ENCODE assay signal across 26 mouse cellular contexts in the genomic region with DNA sequence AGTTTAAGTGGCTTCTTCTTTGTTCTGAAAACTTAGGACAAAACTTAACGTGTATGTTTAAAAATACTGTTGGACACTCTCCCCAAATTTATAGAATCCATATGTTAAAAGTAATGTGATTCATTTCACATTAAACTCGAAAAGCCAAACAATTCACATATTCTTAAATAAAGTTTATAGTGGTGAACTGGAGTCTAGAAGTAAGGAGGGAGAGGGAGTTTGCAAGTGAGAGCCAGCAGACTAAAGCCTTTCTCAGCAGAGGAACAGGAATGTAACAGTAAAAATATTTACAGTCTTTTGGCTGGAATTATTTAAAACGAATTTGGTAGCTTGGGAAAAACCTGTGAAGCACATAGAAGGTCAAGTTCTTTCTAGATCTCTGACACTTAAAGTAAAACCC. TPM values are rescaled to one million over a fixed set of nuclear protein-coding genes. Genes with fewer than 3 reads are reported as not detected.
A peak's percentile ranks its signal among the peaks of the same experiment; 100 is the strongest.
DNase-seq lines count a peak whose midpoint lies in the region; ATAC-seq and TF ChIP-seq lines count a peak whose summit lies in the region.
"Had no signal": no experiment of that assay in that cellular context is flagged by ENCODE, and none has a peak within 500 bp of the region (broad histone marks: within the 10 kb centered on the region; RNA-seq: fewer than 3 reads in every experiment).

No protein-coding gene starts in this region.

- no peaks in the 10 kb centered on the region for H3K9me3 ChIP-seq in heart, embryonic 15.5 days (replicated peaks)
- no peaks in the 10 kb centered on the region for H3K9me3 ChIP-seq in lung, embryonic 14.5 days (ENCODE audit: low read depth, low read length)
- H3K9me3 ChIP-seq in lung, postnatal 0 days (ENCODE audit: low read length) = no peaks in the 10 kb centered on the region
- H3K9me3 ChIP-seq in stomach, embryonic 15.5 days = no peaks in the 10 kb centered on the region
- no peaks in the 10 kb centered on the region for H3K9me3 ChIP-seq in hindbrain, embryonic 14.5 days (ENCODE audit: control insufficient read depth, low read length)
- H3K9me3 ChIP-seq: forebrain, embryonic 15.5 days; hindbrain, embryonic 12.5 days; intestine, embryonic 15.5 days had no signal

- H3K27me3 ChIP-seq in heart, embryonic 15.5 days = no peaks in the 10 kb centered on the region
- H3K27me3 ChIP-seq in lung, embryonic 14.5 days (ENCODE audit: insufficient read depth, low read length) = no peaks in the 10 kb centered on the region
- no peaks in the 10 kb centered on the region for H3K27me3 ChIP-seq in lung, postnatal 0 days (replicated peaks; ENCODE audit: insufficient read depth, low read length)
- no peaks in the 10 kb centered on the region for H3K27me3 ChIP-seq in stomach, embryonic 15.5 days (replicated peaks)
- no peaks in the 10 kb centered on the region for H3K27me3 ChIP-seq in hindbrain, embryonic 14.5 days (ENCODE audit: control insufficient read depth, insufficient read depth, low read length)
- H3K27me3 ChIP-seq: forebrain, embryonic 15.5 days; hindbrain, embryonic 12.5 days; intestine, embryonic 15.5 days had no signal

- TF ChIP-seq CTCF in lung, embryonic 14.5 days (IDR thresholded peaks at IDR 0.05; ENCODE audit: low read depth) = no peak
- TF ChIP-seq CTCF in lung, postnatal 0 days (IDR thresholded peaks at IDR 0.05) = no peak
- TF ChIP-seq CTCF in embryonic fibroblast, embryonic 13.5 days (IDR thresholded peaks at IDR 0.05; ENCODE audit: borderline replicate concordance, insufficient read depth, low read length) = no peak

- H3K27ac ChIP-seq in heart, embryonic 15.5 days = peak overlapping the region; percentile 22; the same call in 1 of the 2 replicates
- H3K27ac ChIP-seq in lung, embryonic 14.5 days (ENCODE audit: low read depth) = peak overlapping the region; percentile 43; the same call in 1 of the 2 replicates
- no peak overlapping the region for H3K27ac ChIP-seq in lung, postnatal 0 days (ENCODE audit: low read length)
- H3K27ac ChIP-seq in embryonic fibroblast, embryonic 13.5 days (ENCODE audit: insufficient read depth, low read length) = 0 out of 2 replicates have a peak overlapping the region, but pooled peaks have one; percentile 35
- H3K27ac ChIP-seq in stomach, embryonic 15.5 days = peak overlapping the region; percentile 71; the same call in 1 of the 2 replicates
- no peak overlapping the region for H3K27ac ChIP-seq in hindbrain, embryonic 14.5 days
- H3K27ac ChIP-seq: forebrain, embryonic 15.5 days; heart, adult 2 months; hindbrain, embryonic 12.5 days; hindbrain, postnatal 0 days had no signal

- intact Hi-C loops in heart, postnatal 14 days (cut with DNase I) = no loop called here

- no peak for TF ChIP-seq EP300 in lung, postnatal 0 days (IDR thresholded peaks at IDR 0.05)

- H3K4me3 ChIP-seq in heart, embryonic 15.5 days = no peak overlapping the region
- no peak overlapping the region for H3K4me3 ChIP-seq in lung, embryonic 14.5 days (ENCODE audit: low read depth, low read length)
- no peak overlapping the region for H3K4me3 ChIP-seq in lung, postnatal 0 days (ENCODE audit: low read depth, low read length)
- no peak overlapping the region for H3K4me3 ChIP-seq in embryonic fibroblast, embryonic 13.5 days (ENCODE audit: insufficient read depth, low read length)
- H3K4me3 ChIP-seq in stomach, embryonic 15.5 days (replicated peaks) = no peak overlapping the region
- no peak overlapping the region for H3K4me3 ChIP-seq in hindbrain, embryonic 14.5 days (replicated peaks; ENCODE audit: low read length)
- H3K4me3 ChIP-seq: forebrain, embryonic 15.5 days; heart, adult 2 months; hindbrain, embryonic 12.5 days; intestine, embryonic 15.5 days had no signal

- H3K36me3 ChIP-seq in heart, embryonic 15.5 days = no peaks in the 10 kb centered on the region
- no peaks in the 10 kb centered on the region for H3K36me3 ChIP-seq in lung, embryonic 14.5 days (ENCODE audit: insufficient read depth)
- H3K36me3 ChIP-seq in lung, postnatal 0 days (ENCODE audit: insufficient read depth, low read length) = no peaks in the 10 kb centered on the region
- no peaks in the 10 kb centered on the region for H3K36me3 ChIP-seq in stomach, embryonic 15.5 days
- no peaks in the 10 kb centered on the region for H3K36me3 ChIP-seq in hindbrain, embryonic 14.5 days (replicated peaks; ENCODE audit: control insufficient read depth, insufficient read depth)
- H3K36me3 ChIP-seq: forebrain, embryonic 15.5 days; hindbrain, embryonic 12.5 days; intestine, embryonic 15.5 days had no signal

- no peak for TF ChIP-seq POLR2A in embryonic fibroblast, embryonic 13.5 days (IDR thresholded peaks at IDR 0.05; ENCODE audit: low read depth, low read length)

- H3K4me2 ChIP-seq in heart, embryonic 15.5 days = no peak overlapping the region
- no peak overlapping the region for H3K4me2 ChIP-seq in lung, embryonic 14.5 days
- H3K4me2 ChIP-seq in lung, postnatal 0 days (replicated peaks; ENCODE audit: low read depth, low read length) = no peak overlapping the region
- H3K4me2 ChIP-seq in stomach, embryonic 15.5 days = no peak overlapping the region
- H3K4me2 ChIP-seq in hindbrain, embryonic 14.5 days (replicated peaks) = no peak overlapping the region
- H3K4me2 ChIP-seq: forebrain, embryonic 15.5 days; heart, embryonic 11.5 days; hindbrain, embryonic 12.5 days; intestine, embryonic 15.5 days had no signal

- no peak for ATAC-seq in heart, embryonic 15.5 days (replicated peaks; ENCODE audit: insufficient number of reproducible peaks, insufficient read depth, low FRiP score, low read depth)
- ATAC-seq in lung, embryonic 14.5 days (ENCODE audit: insufficient read depth) = no peak
- ATAC-seq in lung, postnatal 0 days = no peak
- ATAC-seq in stomach, embryonic 15.5 days (ENCODE audit: insufficient read depth, low FRiP score, low read depth) = no peak
- ATAC-seq in hindbrain, embryonic 14.5 days (ENCODE audit: low FRiP score) = no peak
- ATAC-seq: activated CD4-positive, CD25-positive, alpha-beta regulatory T cell, adult 4 months; forebrain, embryonic 15.5 days; hindbrain, postnatal 0 days; intestine, embryonic 15.5 days; Patski had no signal

- H3K4me1 ChIP-seq in heart, embryonic 15.5 days (replicated peaks) = no peaks in the 10 kb centered on the region
- H3K4me1 ChIP-seq in lung, embryonic 14.5 days (ENCODE audit: insufficient read depth) = no peaks in the 10 kb centered on the region
- H3K4me1 ChIP-seq in lung, postnatal 0 days (ENCODE audit: insufficient read depth, low read depth, low read length) = no peaks in the 10 kb centered on the region
- H3K4me1 ChIP-seq in embryonic fibroblast, embryonic 13.5 days (ENCODE audit: control insufficient read depth, insufficient read depth, low read length) = no peaks in the 10 kb centered on the region; the same call in 1 of the 2 replicates
- peaks cover 3% of the 10 kb centered on the region; the same call in 1 of the 2 replicates for H3K4me1 ChIP-seq in stomach, embryonic 15.5 days
- H3K4me1 ChIP-seq in hindbrain, embryonic 14.5 days (replicated peaks; ENCODE audit: control insufficient read depth, insufficient read depth, low read length) = no peaks in the 10 kb centered on the region
- H3K4me1 ChIP-seq: forebrain, embryonic 15.5 days; hindbrain, embryonic 12.5 days; intestine, embryonic 15.5 days had no signal

- H3K9ac ChIP-seq in heart, embryonic 15.5 days = no peak overlapping the region
- H3K9ac ChIP-seq in lung, embryonic 14.5 days = no peak overlapping the region
- H3K9ac ChIP-seq in lung, postnatal 0 days (replicated peaks; ENCODE audit: low read depth) = no peak overlapping the region
- H3K9ac ChIP-seq in stomach, embryonic 15.5 days = no peak overlapping the region
- H3K9ac ChIP-seq in hindbrain, embryonic 14.5 days = no peak overlapping the region
- H3K9ac ChIP-seq: forebrain, embryonic 15.5 days; hindbrain, embryonic 12.5 days; intestine, embryonic 15.5 days had no signal

- WGBS in heart, embryonic 15.5 days = 38% methylated on average over 3 of the region's 3 CpGs
- 17% methylated on average over 3 of the region's 3 CpGs for WGBS in lung, embryonic 14.5 days
- 17% methylated on average over 3 of the region's 3 CpGs for WGBS in lung, postnatal 0 days
- 22% methylated on average over 3 of the region's 3 CpGs for WGBS in stomach, embryonic 15.5 days
- 70% methylated on average over 3 of the region's 3 CpGs for WGBS in hindbrain, embryonic 14.5 days

- no peak for DNase-seq in heart, postnatal 14 days
- no peak for DNase-seq in lung, embryonic 14.5 days
- no peak for DNase-seq in lung, postnatal 0 days (ENCODE audit: low spot score)
- DNase-seq in hindbrain, embryonic 14.5 days (ENCODE audit: low spot score) = no peak
- DNase-seq in frontal cortex, postnatal 36 days (ENCODE audit: low spot score in 2 of 2) = no peak
- DNase-seq: adrenal gland, adult 8-10 months; adrenal gland, postnatal 36 days; cerebellum, adult 2 months; cerebellum, postnatal 10 days; gastrocnemius, postnatal 14 days; heart, adult 2 months; heart, postnatal 4 days had no signal

RNA-seq across cellular contexts. Expression of a gene that starts 15.6 kb away (rescaled TPM):
- polyA plus RNA-seq in heart, embryonic 15.5 days (2015; fragmentation: Nextera tagmentation; extraction: Ambion mirVana) = 0.09 and 0.15 TPM in 2 replicates
- not detected for total RNA-seq in heart, postnatal 14 days (2021)
- polyA plus RNA-seq in lung, embryonic 14.5 days (2014; fragmentation: Nextera tagmentation; extraction: Ambion mirVana) = 0.11 TPM in 1 of 2 replicates, not detected in the other
- polyA plus RNA-seq in lung, postnatal 0 days (2015; fragmentation: Nextera tagmentation; extraction: Ambion mirVana) = not detected in 2 replicates
- 0.30 TPM in 1 of 2 replicates, not detected in the other for polyA plus RNA-seq in embryonic fibroblast, embryonic 13.5 days (2011; ENCODE audit: insufficient read length, low read depth, missing spikeins)
- polyA plus RNA-seq in stomach, embryonic 15.5 days (2015; fragmentation: Nextera tagmentation; extraction: Ambion mirVana) = 1.2 and 1.3 TPM in 2 replicates
- 0.12 TPM in 1 of 2 replicates, not detected in the other for polyA plus RNA-seq in hindbrain, embryonic 14.5 days (2014; fragmentation: Nextera tagmentation; extraction: Ambion mirVana)
- total RNA-seq: adrenal gland, adult 8-10 months; adrenal gland, postnatal 36 days; heart, adult 2 months; heart, postnatal 4 days; MEL had no signal
- polyA plus RNA-seq: activated CD4-positive, CD25-positive, alpha-beta regulatory T cell, adult 4 months; C2C12; cerebellum, adult 2 months; forebrain, embryonic 15.5 days; gonadal fat pad, adult 2 months; hindbrain, postnatal 0 days; Patski had no signal

RNA-seq across cellular contexts. Expression of a gene that starts 26.1 kb away (rescaled TPM):
- 125 and 126 TPM in 2 replicates for polyA plus RNA-seq in heart, embryonic 15.5 days (2015; fragmentation: Nextera tagmentation; extraction: Ambion mirVana)
- 10 to 100 TPM; 87.3 to 94.1 TPM for total RNA-seq in heart, postnatal 14 days (2021)
- 41.8 and 50.1 TPM in 2 replicates for polyA plus RNA-seq in lung, embryonic 14.5 days (2014; fragmentation: Nextera tagmentation; extraction: Ambion mirVana)
- 2.8 and 3.4 TPM in 2 replicates for polyA plus RNA-seq in lung, postnatal 0 days (2015; fragmentation: Nextera tagmentation; extraction: Ambion mirVana)
- 24.9 and 156 TPM in 2 replicates for polyA plus RNA-seq in embryonic fibroblast, embryonic 13.5 days (2011; ENCODE audit: insufficient read length, low read depth, missing spikeins)
- 233 and 255 TPM in 2 replicates for polyA plus RNA-seq in stomach, embryonic 15.5 days (2015; fragmentation: Nextera tagmentation; extraction: Ambion mirVana)
- polyA plus RNA-seq in hindbrain, embryonic 14.5 days (2014; fragmentation: Nextera tagmentation; extraction: Ambion mirVana) = 29.3 and 41.5 TPM in 2 replicates
- total RNA-seq: MEL had no signal
- polyA plus RNA-seq: activated CD4-positive, CD25-positive, alpha-beta regulatory T cell, adult 4 months; C2C12; Patski had no signal

RNA-seq across cellular contexts. Expression of a gene that starts 52.8 kb away (rescaled TPM):
- 1.1 and 1.2 TPM in 2 replicates for polyA plus RNA-seq in heart, embryonic 15.5 days (2015; fragmentation: Nextera tagmentation; extraction: Ambion mirVana)
- total RNA-seq in heart, postnatal 14 days (2021) = under 1 TPM; 0.12 to 0.26 TPM
- 1.7 and 1.9 TPM in 2 replicates for polyA plus RNA-seq in lung, embryonic 14.5 days (2014; fragmentation: Nextera tagmentation; extraction: Ambion mirVana)
- polyA plus RNA-seq in lung, postnatal 0 days (2015; fragmentation: Nextera tagmentation; extraction: Ambion mirVana) = 0.07 TPM in 1 of 2 replicates, not detected in the other
- polyA plus RNA-seq in embryonic fibroblast, embryonic 13.5 days (2011; ENCODE audit: insufficient read length, low read depth, missing spikeins) = 0.49 TPM in 1 of 2 replicates, not detected in the other
- 1.1 and 1.2 TPM in 2 replicates for polyA plus RNA-seq in stomach, embryonic 15.5 days (2015; fragmentation: Nextera tagmentation; extraction: Ambion mirVana)
- 0.28 TPM in 1 of 2 replicates, not detected in the other for polyA plus RNA-seq in hindbrain, embryonic 14.5 days (2014; fragmentation: Nextera tagmentation; extraction: Ambion mirVana)
- total RNA-seq: gastrocnemius, adult 18-20 months; MEL had no signal
- polyA plus RNA-seq: activated CD4-positive, CD25-positive, alpha-beta regulatory T cell, adult 4 months; C2C12; Patski had no signal

Comparison
In these comparisons a context has a peak if more than half of its experiments do, and no peak if none do; other contexts are left out.
1. H3K27ac ChIP-seq: peak in heart, embryonic 15.5 days (single experiment), lung, embryonic 14.5 days (single experiment), embryonic fibroblast, embryonic 13.5 days (single experiment) and stomach, embryonic 15.5 days (single experiment); none in lung, postnatal 0 days (single experiment) and hindbrain, embryonic 14.5 days (single experiment).